15 mouse cellular contexts compared by ENCODE assay signal in the genomic region with DNA sequence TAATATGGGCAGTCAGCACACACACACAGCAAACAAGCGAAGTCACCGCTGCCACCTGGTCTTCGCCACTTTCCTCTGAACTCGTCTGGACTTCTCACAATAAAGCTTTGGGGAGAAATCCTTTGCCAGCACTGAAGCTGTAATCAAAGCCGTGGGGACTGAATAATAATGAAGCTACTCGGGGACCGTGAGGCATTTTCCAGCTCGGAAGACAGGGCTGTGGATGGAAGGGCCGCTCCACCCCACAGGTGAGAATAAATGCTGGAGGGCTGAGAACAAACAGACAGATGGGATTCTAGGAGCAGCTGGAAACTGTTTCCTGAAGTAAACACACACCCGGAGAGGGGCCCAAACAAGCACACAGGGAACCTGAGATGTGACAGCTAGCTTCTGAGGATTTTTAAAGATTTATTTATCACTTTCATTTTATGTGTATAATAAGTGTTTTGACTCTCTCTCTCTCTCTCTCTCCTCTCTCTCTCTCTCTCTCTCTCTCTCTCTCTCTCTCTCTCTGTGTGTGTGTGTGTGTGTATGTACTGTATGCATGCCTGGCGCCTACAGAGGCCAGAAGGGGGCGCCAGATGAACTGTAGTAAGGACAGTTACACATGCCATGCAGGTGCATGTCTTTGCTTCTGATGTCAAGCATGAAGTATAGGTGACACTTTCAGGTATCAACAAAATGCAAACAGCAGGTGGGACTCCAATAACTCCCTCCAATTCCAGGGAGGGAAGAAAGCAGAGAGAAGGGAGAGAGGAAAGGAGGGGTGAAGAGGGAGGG. TPM values are rescaled to one million over a fixed set of nuclear protein-coding genes. Genes with fewer than 3 reads are reported as not detected.
DNase-seq lines count a peak whose midpoint lies in the region; ATAC-seq and TF ChIP-seq lines count a peak whose summit lies in the region.
"Had no signal": no experiment of that assay in that cellular context is flagged by ENCODE, and none has a peak within 500 bp of the region (broad histone marks: within the 10 kb centered on the region; RNA-seq: fewer than 3 reads in every experiment).

No protein-coding gene starts in this region.

- no peak overlapping the region for H3K9ac ChIP-seq in hindbrain, postnatal 0 days (replicated peaks; ENCODE audit: low read length)
- no peak overlapping the region for H3K9ac ChIP-seq in hindbrain, embryonic 12.5 days
- H3K9ac ChIP-seq in lung, embryonic 14.5 days: no peak overlapping the region
- no peak overlapping the region for H3K9ac ChIP-seq in intestine, embryonic 16.5 days (ENCODE audit: low read depth, low read length)
- H3K9ac ChIP-seq: heart, embryonic 15.5 days; hindbrain, embryonic 14.5 days had no signal

- TF ChIP-seq CTCF in hindbrain, postnatal 0 days (IDR thresholded peaks at IDR 0.05; ENCODE audit: low read depth): peak; percentile 39
- peak; percentile 39 for TF ChIP-seq CTCF in lung, embryonic 14.5 days (IDR thresholded peaks at IDR 0.05; ENCODE audit: low read depth)
- TF ChIP-seq CTCF in lung, adult 2 months (IDR thresholded peaks at IDR 0.05; ENCODE audit: insufficient read depth, low read length): no peak
- 0 out of 2 replicates have a peak, but pooled peaks have one; percentile 7 for TF ChIP-seq CTCF in E14TG2a.4 (conservative IDR thresholded peaks at IDR 0.05; ENCODE audit: low read length)

- 54% methylated on average over 12 of the region's 12 CpGs for WGBS in hindbrain, postnatal 0 days
- WGBS in hindbrain, embryonic 12.5 days: 61% methylated on average over 12 of the region's 12 CpGs
- WGBS in lung, embryonic 14.5 days: 39% methylated on average over 12 of the region's 12 CpGs
- WGBS in lung, adult 2 months: 67% methylated on average over 12 of the region's 12 CpGs
- 55% methylated on average over 12 of the region's 12 CpGs for WGBS in intestine, embryonic 16.5 days

- H3K4me2 ChIP-seq in hindbrain, postnatal 0 days (ENCODE audit: low read depth, low read length): no peak overlapping the region
- H3K4me2 ChIP-seq in hindbrain, embryonic 12.5 days (replicated peaks): no peak overlapping the region
- no peak overlapping the region for H3K4me2 ChIP-seq in lung, embryonic 14.5 days
- H3K4me2 ChIP-seq in intestine, embryonic 16.5 days (ENCODE audit: low read depth, low read length): no peak overlapping the region
- H3K4me2 ChIP-seq: heart, embryonic 15.5 days; hindbrain, embryonic 14.5 days; midbrain, embryonic 11.5 days had no signal

- peak; percentile 50 for DNase-seq in hindbrain, postnatal 0 days (ENCODE audit: low spot score)
- peak; percentile 40 for DNase-seq in lung, embryonic 14.5 days
- DNase-seq in lung, adult 2 months: no peak
- peak; percentile 62 for DNase-seq in ZHBTc4 (ENCODE audit: low read depth, low spot score)
- DNase-seq: cerebellum, adult 18-20 months; heart, adult 11 months; kidney, postnatal 14 days; lung, postnatal 14 days had no signal

- no peaks in the 10 kb centered on the region for H3K9me3 ChIP-seq in hindbrain, postnatal 0 days (ENCODE audit: low read length)
- H3K9me3 ChIP-seq in hindbrain, embryonic 12.5 days (replicated peaks): no peaks in the 10 kb centered on the region
- no peaks in the 10 kb centered on the region for H3K9me3 ChIP-seq in lung, embryonic 14.5 days (ENCODE audit: low read depth, low read length)
- peaks cover 5% of the 10 kb centered on the region for H3K9me3 ChIP-seq in E14TG2a.4 (ENCODE audit: low read length)
- no peaks in the 10 kb centered on the region for H3K9me3 ChIP-seq in intestine, embryonic 16.5 days (ENCODE audit: control insufficient read depth, low read length)
- H3K9me3 ChIP-seq: heart, embryonic 15.5 days had no signal

- no peaks in the 10 kb centered on the region for H3K36me3 ChIP-seq in hindbrain, postnatal 0 days (ENCODE audit: insufficient read depth, low read length)
- no peaks in the 10 kb centered on the region for H3K36me3 ChIP-seq in hindbrain, embryonic 12.5 days
- no peaks in the 10 kb centered on the region for H3K36me3 ChIP-seq in lung, embryonic 14.5 days (ENCODE audit: insufficient read depth)
- H3K36me3 ChIP-seq in E14TG2a.4 (ENCODE audit: insufficient read depth, low read length): no peaks in the 10 kb centered on the region
- no peaks in the 10 kb centered on the region for H3K36me3 ChIP-seq in intestine, embryonic 16.5 days (ENCODE audit: control insufficient read depth, insufficient read depth, low read length)
- H3K36me3 ChIP-seq: heart, embryonic 15.5 days had no signal

- H3K27ac ChIP-seq in hindbrain, postnatal 0 days: no peak overlapping the region
- H3K27ac ChIP-seq in hindbrain, embryonic 12.5 days: no peak overlapping the region
- H3K27ac ChIP-seq in lung, embryonic 14.5 days (ENCODE audit: low read depth): no peak overlapping the region; the same call in none of the 2 replicates
- no peak overlapping the region for H3K27ac ChIP-seq in intestine, embryonic 16.5 days (ENCODE audit: low read length)
- H3K27ac ChIP-seq: heart, embryonic 15.5 days; hindbrain, embryonic 14.5 days had no signal

- no peak overlapping the region for H3K4me3 ChIP-seq in hindbrain, postnatal 0 days (ENCODE audit: low read length)
- no peak overlapping the region for H3K4me3 ChIP-seq in hindbrain, embryonic 12.5 days
- H3K4me3 ChIP-seq in lung, embryonic 14.5 days (ENCODE audit: low read depth, low read length): no peak overlapping the region
- H3K4me3 ChIP-seq in lung, adult 2 months (replicated peaks; ENCODE audit: extremely low read depth, low read depth, low read length): no peak overlapping the region
- H3K4me3 ChIP-seq in E14TG2a.4 (replicated peaks; ENCODE audit: low read length): no peak overlapping the region
- no peak overlapping the region for H3K4me3 ChIP-seq in intestine, embryonic 16.5 days (ENCODE audit: low read length)
- H3K4me3 ChIP-seq: heart, embryonic 15.5 days had no signal

- TF ChIP-seq POLR2A in lung, adult 2 months (IDR thresholded peaks at IDR 0.05; ENCODE audit: borderline replicate concordance, extremely low read depth, low read depth, low read length): no peak

- no peak for ATAC-seq in hindbrain, postnatal 0 days
- no peak for ATAC-seq in hindbrain, embryonic 12.5 days (ENCODE audit: low FRiP score)
- ATAC-seq in lung, embryonic 14.5 days (ENCODE audit: insufficient read depth): no peak
- no peak for ATAC-seq in cerebellum, adult (ENCODE audit: insufficient number of reproducible peaks, low FRiP score, low TSS enrichment)
- ATAC-seq in intestine, embryonic 16.5 days: no peak

- H3K27me3 ChIP-seq in hindbrain, postnatal 0 days (ENCODE audit: insufficient read depth, low read length): no peaks in the 10 kb centered on the region
- H3K27me3 ChIP-seq in hindbrain, embryonic 12.5 days: no peaks in the 10 kb centered on the region
- no peaks in the 10 kb centered on the region for H3K27me3 ChIP-seq in lung, embryonic 14.5 days (ENCODE audit: insufficient read depth, low read length)
- H3K27me3 ChIP-seq in E14TG2a.4 (ENCODE audit: insufficient read depth, low read length): no peaks in the 10 kb centered on the region
- no peaks in the 10 kb centered on the region for H3K27me3 ChIP-seq in intestine, embryonic 16.5 days (replicated peaks; ENCODE audit: control insufficient read depth, insufficient read depth, low read length)
- H3K27me3 ChIP-seq: heart, embryonic 15.5 days had no signal

- 0 out of 2 replicates have a peak, but pooled peaks cover 5% of the 10 kb centered on the region for H3K4me1 ChIP-seq in hindbrain, postnatal 0 days (ENCODE audit: insufficient read depth, low read length)
- H3K4me1 ChIP-seq in hindbrain, embryonic 12.5 days: peaks cover 16% of the 10 kb centered on the region
- H3K4me1 ChIP-seq in lung, embryonic 14.5 days (ENCODE audit: insufficient read depth): no peaks in the 10 kb centered on the region
- H3K4me1 ChIP-seq in lung, adult 2 months (ENCODE audit: control insufficient read depth, insufficient read depth, low read length): peaks cover 4% of the 10 kb centered on the region
- peaks cover 35% of the 10 kb centered on the region for H3K4me1 ChIP-seq in E14TG2a.4 (replicated peaks; ENCODE audit: low read depth, low read length)
- no peaks in the 10 kb centered on the region for H3K4me1 ChIP-seq in intestine, embryonic 16.5 days (ENCODE audit: control insufficient read depth, insufficient read depth, low read length)

RNA-seq across cellular contexts. Expression of gene Ankrd33b, which starts 46.7 kb away (rescaled TPM):
- 1.6 and 3.3 TPM in 2 replicates for total RNA-seq in hindbrain, postnatal 0 days (2014; rRNA removed)
- polyA plus RNA-seq in hindbrain, postnatal 0 days (2015; fragmentation: Nextera tagmentation; extraction: Ambion mirVana): 1.2 and 1.6 TPM in 2 replicates
- 0.85 and 0.87 TPM in 2 replicates for polyA plus RNA-seq in hindbrain, embryonic 12.5 days (2016; fragmentation: Nextera tagmentation; extraction: Ambion mirVana)
- polyA plus RNA-seq in lung, embryonic 14.5 days (2014; fragmentation: Nextera tagmentation; extraction: Ambion mirVana): 3.0 and 3.7 TPM in 2 replicates
- 39.4 and 42.2 TPM in 2 replicates for polyA plus RNA-seq in lung, adult 2 months (2012; rRNA removed)
- 0.07 and 0.76 TPM in 2 replicates for polyA plus RNA-seq in intestine, embryonic 16.5 days (2015; fragmentation: Nextera tagmentation; extraction: Ambion mirVana)
